Mouse (Mus musculus) intestine, postnatal 0 days (tissue): ENCODE data around the gene Stxbp1. TPM values are rescaled to one million over a fixed set of nuclear protein-coding genes. Genes with fewer than 3 reads are reported as not detected.

Experiments
- ATAC-seq: fragments of 200-750 bp; cut with Nextera tagmentation; 2 replicates; pipeline ENCODE4 v1.8.0; 2017; ENCODE audit warnings: mild to moderate bottlenecking, moderate TSS enrichment, moderate library complexity
- H3K27ac ChIP-seq: fragments of 300-500 bp; sonication (generic); 2 replicates; pipeline ENCODE4 v1.5.1; 2014; ENCODE audit warnings: mild to moderate bottlenecking, low read depth, low read length, moderate library complexity
- H3K27me3 ChIP-seq: fragments of 300-500 bp; sonication (generic); replicated peaks from 2 replicates; pipeline ENCODE4 v1.6.1; 2014; ENCODE audit warnings: low read length, mixed read lengths; ENCODE audit not compliant: control insufficient read depth, insufficient read depth
- H3K36me3 ChIP-seq: fragments of 300-500 bp; sonication (generic); 2 replicates; pipeline ENCODE4 v1.6.1; 2014; ENCODE audit warnings: mild to moderate bottlenecking, moderate library complexity; ENCODE audit not compliant: control insufficient read depth, insufficient read depth
- H3K4me1 ChIP-seq: fragments of 300-500 bp; sonication (generic); replicated peaks from 2 replicates; pipeline ENCODE4 v1.6.1; 2014; ENCODE audit warnings: antibody characterized with exemption, low read length, mixed read lengths; ENCODE audit not compliant: control insufficient read depth, insufficient read depth
- H3K4me2 ChIP-seq: fragments of 300-500 bp; sonication (generic); replicated peaks from 2 replicates; pipeline ENCODE4 v1.6.1; 2014; ENCODE audit warnings: low read depth, mild to moderate bottlenecking, moderate library complexity
- H3K4me3 ChIP-seq: fragments of 300-500 bp; sonication (generic); 2 replicates; pipeline ENCODE4 v1.5.1; 2014; ENCODE audit warnings: low read depth, low read length
- H3K9ac ChIP-seq: fragments of 300-500 bp; sonication (generic); 2 replicates; pipeline ENCODE4 v1.6.1; 2014; ENCODE audit warnings: mild to moderate bottlenecking, low read depth, low read length
- H3K9me3 ChIP-seq: fragments of 300-500 bp; sonication (generic); 2 replicates; pipeline ENCODE4 v1.6.1; 2016; ENCODE audit warnings: mixed run types; ENCODE audit not compliant: control insufficient read depth
- CTCF ChIP-seq: sonication (generic); IDR thresholded peaks from 2 replicates; pipeline ENCODE4 v1.5.1; 2016; ENCODE audit warnings: low read depth, mild to moderate bottlenecking, control low read depth, antibody characterized with exemption, moderate library complexity
- WGBS: fragments of 180-500 bp; shearing (Covaris S2); extraction: QIAGEN DNeasy Blood & Tissue Kit; methylation state at CpG from one replicate; pipeline ENCODE4 v1.1.7; 2014; 5-methylcytosine and 5-hydroxymethylcytosine counted together
- polyA plus RNA-seq: library from polyadenylated mRNA; unstranded; fragments of >200 nt; fragmentation: Nextera tagmentation; extraction: Ambion mirVana; gene quantifications from 2 replicates; pipeline ENCODE4 v1.2.1, GENCODE M21; 2015

The Stxbp1 gene
- polyA plus RNA-seq, 1 experiment from 2014 or later: 12.2 TPM

DNA sequence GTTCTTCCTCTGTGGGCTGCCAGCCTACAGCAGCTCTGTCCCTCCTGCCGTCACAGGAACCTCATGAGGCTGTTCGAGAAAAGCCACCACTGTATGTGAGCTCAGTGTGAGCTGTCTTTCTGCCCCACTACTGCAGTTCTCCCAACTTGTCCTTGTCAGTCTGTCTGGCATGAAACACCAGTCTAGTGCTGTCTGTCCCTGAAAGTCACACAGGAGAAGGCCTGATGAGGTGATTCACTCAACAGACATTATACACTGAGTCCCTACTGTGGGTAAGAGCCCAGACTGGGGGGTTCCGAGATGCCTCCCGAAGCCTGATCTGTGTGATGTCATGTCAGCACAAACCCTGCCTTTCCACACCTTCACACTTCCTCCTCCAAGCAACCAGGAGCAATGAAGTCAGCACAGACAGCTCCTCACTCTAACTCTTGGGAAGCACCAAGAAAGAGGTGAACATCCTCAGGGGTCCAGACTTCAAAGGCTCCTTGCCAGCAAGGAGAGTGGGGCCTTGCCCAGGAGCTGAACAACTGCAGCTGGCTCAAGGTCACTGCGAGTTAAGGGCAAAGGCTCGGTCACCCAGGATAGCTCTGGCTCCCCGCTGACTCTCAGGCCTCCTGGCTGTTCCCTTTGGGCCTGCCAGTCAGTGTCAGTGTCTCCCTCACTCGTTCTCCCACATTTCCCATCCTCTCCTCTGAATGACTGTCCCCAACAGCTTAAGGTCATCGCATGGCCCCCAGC lies 8.7 kb downstream of the Stxbp1 start:
- no peak overlapping the region for H3K4me2 ChIP-seq
- no peak for ATAC-seq
- no peaks in the 10 kb centered on the region for H3K4me1 ChIP-seq
- H3K4me3 ChIP-seq: no peak overlapping the region
- H3K27ac ChIP-seq: no peak overlapping the region
- no peaks in the 10 kb centered on the region for H3K27me3 ChIP-seq
- no peak overlapping the region for H3K9ac ChIP-seq
- WGBS: 67% methylated on average over 9 of the region's 9 CpGs
- no peak for TF ChIP-seq CTCF
- no peaks in the 10 kb centered on the region for H3K36me3 ChIP-seq
- no peaks in the 10 kb centered on the region for H3K9me3 ChIP-seq

DNA sequence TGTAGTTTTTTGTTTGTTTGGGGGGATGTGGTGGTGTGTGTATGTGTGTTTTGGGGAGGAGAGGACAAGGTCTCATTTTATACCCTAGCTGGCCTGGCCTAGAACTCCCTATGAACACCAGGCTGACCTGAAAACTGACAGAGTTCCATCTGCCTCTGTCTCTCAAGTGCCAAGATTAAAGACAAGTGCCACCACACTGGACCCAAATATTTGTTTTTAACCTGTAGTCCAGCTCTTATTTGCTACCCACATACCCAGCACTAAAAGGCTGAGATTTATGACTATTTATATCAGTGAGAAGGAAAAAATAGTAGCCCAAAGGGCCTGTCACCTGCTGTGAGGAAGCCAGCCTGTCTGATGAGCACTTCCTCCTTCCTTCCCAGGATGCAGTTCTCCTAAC lies 11.5 kb downstream of the Stxbp1 start:
- no peaks in the 10 kb centered on the region for H3K4me1 ChIP-seq
- no peak overlapping the region for H3K4me3 ChIP-seq
- H3K4me2 ChIP-seq: no peak overlapping the region
- H3K36me3 ChIP-seq: no peaks in the 10 kb centered on the region
- no peaks in the 10 kb centered on the region for H3K9me3 ChIP-seq
- TF ChIP-seq CTCF: no peak
- no peak overlapping the region for H3K9ac ChIP-seq
- ATAC-seq: no peak
- no peaks in the 10 kb centered on the region for H3K27me3 ChIP-seq
- H3K27ac ChIP-seq: no peak overlapping the region

DNA sequence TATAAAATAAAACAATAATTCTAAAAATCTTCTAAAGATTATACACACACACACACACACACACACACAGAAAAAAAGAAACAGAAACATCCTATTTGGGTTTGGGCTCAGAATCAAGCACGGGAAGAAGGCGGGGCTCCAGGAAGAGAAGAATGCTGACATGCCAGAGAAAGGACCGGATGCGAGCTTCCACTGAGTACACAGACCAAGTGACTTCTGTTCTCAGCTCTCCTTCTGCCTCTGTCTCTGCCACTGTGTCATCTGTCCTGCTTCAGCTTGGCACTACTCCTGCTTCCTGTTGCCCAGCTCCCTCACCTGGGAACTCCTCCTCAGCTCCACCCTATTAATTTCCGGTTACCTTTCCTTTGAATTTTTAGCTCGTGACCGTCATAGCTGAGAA lies 12.5 kb downstream of the Stxbp1 start:
- no peaks in the 10 kb centered on the region for H3K36me3 ChIP-seq
- no peaks in the 10 kb centered on the region for H3K4me1 ChIP-seq
- TF ChIP-seq CTCF: no peak
- H3K9me3 ChIP-seq: no peaks in the 10 kb centered on the region
- H3K4me3 ChIP-seq: no peak overlapping the region
- no peaks in the 10 kb centered on the region for H3K27me3 ChIP-seq
- peak overlapping the region; percentile 72 for H3K27ac ChIP-seq
- WGBS: 21% methylated on average over 7 of the region's 7 CpGs
- peak overlapping the region; percentile 22; the same call in 1 of the 2 replicates for H3K4me2 ChIP-seq
- no peak overlapping the region for H3K9ac ChIP-seq
- 0 out of 2 replicates have a peak, but pooled peaks have one; percentile 43 for ATAC-seq

DNA sequence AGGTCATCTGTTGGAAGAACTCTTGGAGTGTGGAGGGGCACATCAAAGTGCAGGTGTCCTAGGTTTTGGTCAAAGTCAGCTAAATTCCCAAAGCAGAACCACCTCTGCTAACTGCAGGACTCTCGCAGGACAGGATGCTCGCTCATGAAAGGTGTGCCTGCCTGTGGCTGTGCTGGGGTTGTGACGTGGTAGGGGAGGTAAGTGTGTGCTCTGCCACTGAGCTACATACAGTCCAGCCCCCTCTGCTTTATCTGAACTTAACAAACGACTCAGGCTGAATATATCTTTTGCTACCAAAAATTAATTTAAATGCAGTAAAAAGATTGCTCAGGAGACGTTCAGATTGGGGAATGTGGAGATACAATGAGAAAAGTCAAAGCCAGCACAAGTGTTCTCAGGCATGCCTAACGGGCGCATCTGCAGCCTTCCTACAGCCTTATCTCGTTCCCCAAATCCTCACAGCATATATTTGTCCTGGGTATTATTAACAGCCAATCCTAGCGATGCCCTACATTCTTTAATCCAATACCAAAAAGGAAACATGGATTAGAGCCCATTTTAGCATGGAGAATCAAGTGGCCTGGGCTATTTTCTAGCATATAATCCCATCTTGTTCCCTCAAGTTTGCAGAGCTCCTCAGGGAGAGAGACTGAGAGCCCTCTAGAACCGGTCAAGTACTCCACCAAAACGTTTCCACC lies 17.9 kb downstream of the Stxbp1 start:
- H3K36me3 ChIP-seq: no peaks in the 10 kb centered on the region

DNA sequence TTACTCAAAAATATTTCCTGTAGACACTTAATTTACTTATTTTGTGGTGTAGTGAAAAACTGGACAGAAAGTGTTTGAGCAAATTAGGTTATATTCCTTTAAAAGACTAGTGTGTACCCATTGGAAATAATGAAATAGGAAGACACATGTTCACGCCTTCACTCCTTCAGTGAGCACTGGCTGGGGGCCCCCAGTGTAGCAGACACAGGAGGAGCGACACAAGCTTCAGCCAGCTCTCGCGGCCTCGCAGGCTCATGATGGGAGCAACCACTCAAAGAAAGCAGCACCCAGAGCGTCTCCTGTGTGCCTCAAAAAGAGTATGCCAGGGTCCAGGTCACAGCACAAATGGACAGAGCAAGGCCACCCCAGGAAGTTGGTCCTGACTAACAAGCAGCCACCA lies 21.2 kb downstream of the Stxbp1 start:
- ATAC-seq: no peak
- Histone ChIP-seq H3K4me1 (no peaks in the 10 kb centered on the region), H3K9ac (no peak overlapping the region), H3K27me3 (no peaks in the 10 kb centered on the region), H3K4me2 (no peak overlapping the region), H3K27ac (no peak overlapping the region), H3K4me3 (no peak overlapping the region), H3K36me3 (no peaks in the 10 kb centered on the region), H3K9me3 (no peaks in the 10 kb centered on the region)
- TF ChIP-seq CTCF: no peak
- 92% methylated on average over 6 of the region's 6 CpGs for WGBS

More for the DNA sequence above, 17.9 kb downstream of the Stxbp1 start:
- Histone ChIP-seq H3K9ac (no peak overlapping the region), H3K4me1 (no peaks in the 10 kb centered on the region), H3K9me3 (no peaks in the 10 kb centered on the region), H3K27ac (no peak overlapping the region), H3K4me2 (no peak overlapping the region), H3K27me3 (no peaks in the 10 kb centered on the region), H3K4me3 (no peak overlapping the region)
- no peak for ATAC-seq
- TF ChIP-seq CTCF: no peak
- WGBS: 68% methylated on average over 11 of the region's 11 CpGs

DNA sequence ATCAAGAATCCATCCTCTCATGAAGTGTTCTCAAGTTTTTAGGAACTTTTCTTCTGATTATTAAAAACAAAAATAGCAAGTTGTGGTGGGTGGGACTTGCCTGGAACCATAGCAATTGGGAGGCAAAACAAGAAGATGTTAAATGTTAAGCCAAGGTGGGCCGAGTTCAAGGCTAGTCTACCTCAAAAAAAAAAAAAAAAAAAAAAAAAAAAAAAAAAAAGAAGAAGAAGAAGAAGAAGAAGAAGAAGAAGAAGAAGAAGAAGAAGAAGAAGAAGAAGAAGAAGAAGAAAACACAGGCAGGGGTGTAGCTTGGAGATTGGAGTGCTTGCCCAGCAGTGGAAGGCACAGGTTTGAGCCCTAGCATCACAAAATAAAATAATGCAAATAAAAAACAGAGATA lies 22.3 kb downstream of the Stxbp1 start:
- Histone ChIP-seq H3K4me1 (no peaks in the 10 kb centered on the region), H3K9me3 (no peaks in the 10 kb centered on the region), H3K36me3 (no peaks in the 10 kb centered on the region), H3K27me3 (no peaks in the 10 kb centered on the region), H3K27ac (no peak overlapping the region), H3K4me3 (no peak overlapping the region), H3K4me2 (no peak overlapping the region), H3K9ac (no peak overlapping the region)
- no peak for TF ChIP-seq CTCF
- no peak for ATAC-seq
- 70% methylated on average over 1 of the region's 1 CpGs for WGBS
